Mouse (Mus musculus) liver, embryonic 14.5 days (tissue): ENCODE data around the gene Kdm5b. TPM values are rescaled to one million over a fixed set of nuclear protein-coding genes. Genes with fewer than 3 reads are reported as not detected.

Experiments
- ATAC-seq: fragments of 200-750 bp; cut with Nextera tagmentation; 2 replicates; pipeline ENCODE4 v1.8.0; 2017; ENCODE audit warnings: moderate number of reproducible peaks, mild to moderate bottlenecking, moderate library complexity; ENCODE audit not compliant: insufficient read depth
- DNase-seq, 3 experiments: peaks; one replicate each; pipeline ENCODE4 v3.0.0-alpha.2; 2012 to 2013; ENCODE audit warnings: low read depth in 3 of 3, low spot score in 3 of 3
- H3K27ac ChIP-seq: fragments of 300-500 bp; sonication (generic); 2 replicates; pipeline ENCODE4 v1.5.1; 2014; ENCODE audit warnings: moderate library complexity, mild to moderate bottlenecking, control low read depth, inconsistent platforms
- H3K27me3 ChIP-seq: fragments of 300-500 bp; sonication (generic); 2 replicates; pipeline ENCODE4 v1.6.1; 2014; ENCODE audit warnings: mild to moderate bottlenecking, low read length, moderate library complexity; ENCODE audit not compliant: control insufficient read depth, insufficient read depth
- H3K36me3 ChIP-seq: fragments of 300-500 bp; sonication (generic); replicated peaks from 2 replicates; pipeline ENCODE4 v1.6.1; 2014; ENCODE audit warnings: low read depth; ENCODE audit not compliant: control insufficient read depth, insufficient read depth
- H3K4me1 ChIP-seq, 2 experiments: fragments of 200-500 bp in 1 of 2; fragments of 300-500 bp in 1 of 2; sonication (generic) in 1 of 2; replicated peaks; 2 replicates each; pipeline ENCODE4 v1.6.1; 2012 to 2014; ENCODE audit warnings: antibody characterized with exemption in 1 of 2, inconsistent platforms in 1 of 2, low read length in 1 of 2; ENCODE audit not compliant: control insufficient read depth in 2 of 2, insufficient read depth in 2 of 2
- H3K4me2 ChIP-seq: fragments of 300-500 bp; sonication (generic); 2 replicates; pipeline ENCODE4 v1.6.1; 2014; ENCODE audit warnings: low read depth, mild to moderate bottlenecking, control low read depth, moderate library complexity
- H3K4me3 ChIP-seq, 2 experiments: fragments of 200-500 bp in 1 of 2; fragments of 300-500 bp in 1 of 2; sonication (generic) in 1 of 2; 2 replicates each; pipeline ENCODE4 v1.5.1; 2012 to 2014; ENCODE audit warnings: low read depth in 2 of 2, low read length in 2 of 2, mild to moderate bottlenecking in 2 of 2, control low read depth in 1 of 2, inconsistent platforms in 1 of 2, moderate library complexity in 1 of 2; ENCODE audit not compliant: insufficient read depth in 1 of 2
- H3K9ac ChIP-seq: fragments of 300-500 bp; sonication (generic); replicated peaks from 2 replicates; pipeline ENCODE4 v1.6.1; 2014; ENCODE audit warnings: mild to moderate bottlenecking, control low read depth, moderate library complexity
- H3K9me3 ChIP-seq: fragments of 300-500 bp; sonication (generic); 2 replicates; pipeline ENCODE4 v1.6.1; 2016; ENCODE audit warnings: low read length, mixed read lengths; ENCODE audit not compliant: control insufficient read depth
- CTCF ChIP-seq: IDR thresholded peaks from 2 replicates; pipeline ENCODE4 v1.5.1; 2016; ENCODE audit warnings: antibody characterized with exemption, low read depth, control low read depth
- EP300 ChIP-seq: IDR thresholded peaks from 2 replicates; pipeline ENCODE4 v1.6.1; 2016; ENCODE audit warnings: antibody characterized with exemption, low read depth
- WGBS: fragments of 180-500 bp; shearing (Covaris S2); extraction: QIAGEN DNeasy Blood & Tissue Kit; methylation state at CpG from one replicate; pipeline ENCODE4 v1.1.7; 2014; ENCODE audit not compliant: insufficient replicate concordance; 5-methylcytosine and 5-hydroxymethylcytosine counted together
- polyA plus RNA-seq, 2 experiments: library from polyadenylated mRNA; depleted of rRNA in 1 of 2; stranded (reverse) in 1 of 2; unstranded in 1 of 2; fragments of >200 nt; fragmentation: Nextera tagmentation in 1 of 2; extraction: Ambion mirVana in 1 of 2; gene quantifications; 2 replicates each; pipeline versions ENCODE4 v1.2.1 to v1.2.3; 2012 to 2014

The Kdm5b gene
- polyA plus RNA-seq, 2 experiments: 1.8 to 4.2 TPM

DNA sequence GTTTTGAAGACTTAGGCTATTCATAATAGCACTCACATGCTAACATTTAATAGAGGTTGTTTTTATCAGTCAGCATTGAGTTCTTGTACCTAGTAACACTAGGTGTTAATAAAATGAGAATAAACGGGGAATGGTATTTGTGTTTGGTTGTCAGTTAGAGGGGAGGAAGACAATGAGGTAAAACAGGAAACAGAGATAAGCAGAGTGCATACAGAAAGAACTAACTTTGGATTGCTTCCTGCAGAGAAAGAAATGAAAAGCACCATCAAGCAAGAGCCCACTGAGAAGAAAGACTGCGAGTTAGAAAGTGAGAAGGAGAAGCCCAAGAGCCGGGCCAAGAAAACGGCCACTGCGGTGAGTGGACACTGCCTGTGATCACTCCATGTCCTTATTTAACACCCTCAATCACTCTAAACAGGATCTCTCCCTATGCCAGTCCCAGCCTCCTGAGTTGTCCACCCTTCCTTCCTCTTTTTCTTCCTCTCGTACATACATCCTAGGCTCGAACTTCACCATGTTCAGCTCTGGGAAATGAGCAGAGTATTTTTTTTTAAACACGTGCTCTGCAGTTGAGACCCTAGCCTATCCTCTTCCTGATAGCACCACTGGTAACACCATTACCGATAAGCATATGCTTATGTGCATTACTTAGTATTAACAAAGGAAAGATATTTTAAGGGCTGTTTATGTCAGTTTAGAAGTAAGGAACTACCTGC is 37.5 kb downstream of the Kdm5b start:
- no peak for ATAC-seq
- whole genome bisulfite sequencing: 17% methylated on average over 9 of the region's 9 CpGs

DNA sequence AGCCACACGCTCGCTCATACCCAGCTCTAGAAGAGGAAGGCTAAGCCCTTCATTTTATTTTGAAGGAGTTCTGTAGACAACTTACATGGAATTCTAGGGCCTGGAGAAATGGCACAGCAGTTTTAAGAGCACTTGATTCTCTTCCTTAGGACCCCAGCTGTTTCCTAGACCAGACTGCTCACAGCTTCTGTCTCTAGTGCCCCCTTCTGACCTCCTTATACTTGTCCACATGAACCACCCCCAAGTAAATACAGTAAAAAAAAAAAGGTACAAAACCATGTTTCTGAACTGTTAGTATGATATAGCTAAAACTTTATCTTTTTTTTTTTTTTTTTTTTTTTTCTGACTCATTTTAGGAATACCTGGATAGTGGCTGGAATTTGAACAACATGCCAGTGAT is 44.1 kb downstream of the Kdm5b start:
- 93% methylated on average over 2 of the region's 2 CpGs for WGBS
- no peaks in the 10 kb centered on the region; the same call in 1 of the 2 replicates for H3K36me3 ChIP-seq

More for the DNA sequence above, 37.5 kb downstream of the Kdm5b start:
- no peaks in the 10 kb centered on the region for H3K9me3 ChIP-seq
- H3K36me3 ChIP-seq: no peaks in the 10 kb centered on the region
- H3K9ac ChIP-seq: no peak overlapping the region
- H3K4me3 ChIP-seq: no peak overlapping the region
- no peak for DNase-seq
- H3K27ac ChIP-seq: no peak overlapping the region
- H3K4me2 ChIP-seq: no peak overlapping the region
- H3K27me3 ChIP-seq: no peaks in the 10 kb centered on the region
- H3K4me1 ChIP-seq: peaks cover 0 to 2% of the 10 kb centered on the region in 2 experiments; a peak in 1 of 4 replicates
- TF ChIP-seq EP300 (no peak), CTCF (no peak)

DNA sequence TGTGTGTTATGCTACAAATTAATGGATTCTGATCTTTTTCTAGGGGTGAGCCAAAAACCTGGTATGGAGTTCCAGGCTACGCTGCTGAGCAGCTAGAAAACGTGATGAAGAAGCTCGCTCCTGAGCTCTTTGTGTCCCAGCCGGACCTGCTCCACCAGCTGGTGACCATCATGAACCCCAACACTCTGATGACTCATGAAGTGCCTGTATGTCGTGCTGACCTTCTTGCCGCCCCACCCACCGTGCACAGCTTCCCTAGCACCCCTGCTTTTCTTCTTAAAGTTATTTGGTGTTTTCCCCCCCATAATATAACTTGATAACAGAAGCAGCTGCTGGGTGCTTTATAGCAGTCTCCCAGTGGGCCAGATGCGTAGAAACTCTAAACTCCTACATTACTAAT is 45.7 kb downstream of the Kdm5b start:
- ATAC-seq (no peak), DNase-seq (no peak)
- no peak overlapping the region for H3K4me2 ChIP-seq
- H3K36me3 ChIP-seq: no peaks in the 10 kb centered on the region; the same call in 1 of the 2 replicates
- 60% methylated on average over 8 of the region's 8 CpGs for WGBS
- H3K27me3 ChIP-seq: no peaks in the 10 kb centered on the region
- H3K9ac ChIP-seq: no peak overlapping the region
- no peak overlapping the region for H3K4me3 ChIP-seq
- H3K4me1 ChIP-seq: no peaks in the 10 kb centered on the region
- H3K9me3 ChIP-seq: no peaks in the 10 kb centered on the region
- TF ChIP-seq EP300: no peak
- TF ChIP-seq CTCF: no peak
- H3K27ac ChIP-seq: no peak overlapping the region

More for the DNA sequence above, 44.1 kb downstream of the Kdm5b start:
- Histone ChIP-seq H3K27ac (no peak overlapping the region), H3K4me1 (no peaks in the 10 kb centered on the region), H3K9ac (no peak overlapping the region), H3K9me3 (no peaks in the 10 kb centered on the region), H3K27me3 (no peaks in the 10 kb centered on the region), H3K4me2 (no peak overlapping the region), H3K4me3 (no peak overlapping the region)
- TF ChIP-seq EP300 (no peak), CTCF (no peak)
- DNase-seq (no peak), ATAC-seq (no peak)

DNA sequence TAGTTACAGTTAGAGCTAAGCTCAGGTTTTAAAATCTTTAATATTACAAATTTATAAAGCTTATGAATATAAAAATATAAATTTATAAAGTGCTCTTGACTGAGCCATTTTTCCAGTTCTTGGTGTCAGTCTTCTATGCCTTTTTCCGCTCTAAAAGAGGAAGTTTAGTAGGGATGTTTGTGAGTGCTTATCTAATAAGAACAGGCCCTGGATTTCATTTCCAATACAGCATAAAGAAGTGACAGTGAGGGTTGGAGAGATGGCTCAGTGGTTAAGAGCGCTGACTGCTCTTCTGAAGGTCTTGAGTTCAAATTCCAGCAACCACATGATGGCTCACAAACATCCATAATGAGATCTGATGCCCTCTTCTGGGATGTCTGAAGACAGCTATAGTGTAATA is 46.4 kb downstream of the Kdm5b start:
- Histone ChIP-seq H3K4me2 (no peak overlapping the region), H3K9ac (no peak overlapping the region), H3K27ac (no peak overlapping the region), H3K4me1 (no peaks in the 10 kb centered on the region), H3K9me3 (no peaks in the 10 kb centered on the region), H3K36me3 (no peaks in the 10 kb centered on the region; the same call in 1 of the 2 replicates), H3K27me3 (no peaks in the 10 kb centered on the region), H3K4me3 (no peak overlapping the region)
- WGBS: 53% methylated on average over 2 of the region's 2 CpGs
- no peak for TF ChIP-seq CTCF
- DNase-seq: no peak
- ATAC-seq: no peak

DNA sequence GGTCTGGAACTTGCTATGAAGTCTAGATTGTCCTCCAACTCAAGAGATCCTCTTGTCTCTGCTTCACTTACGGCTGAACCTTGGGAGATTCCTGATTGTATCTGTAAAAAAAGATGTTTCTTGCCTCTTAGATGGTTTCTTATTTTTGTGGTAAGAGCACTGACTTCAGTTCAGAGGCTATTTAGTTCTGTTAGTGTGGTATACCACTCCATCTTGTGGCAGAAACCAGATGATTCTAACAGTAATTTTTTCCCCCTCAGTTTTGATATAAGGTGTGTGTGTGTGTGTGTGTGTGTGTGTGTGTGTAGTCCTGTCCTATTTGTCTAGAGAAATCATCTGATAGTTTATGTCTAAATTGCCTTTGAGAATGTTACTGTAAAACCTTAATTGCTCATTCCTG is 47.3 kb downstream of the Kdm5b start:
- Histone ChIP-seq H3K4me2 (no peak overlapping the region), H3K9me3 (no peaks in the 10 kb centered on the region), H3K27me3 (no peaks in the 10 kb centered on the region), H3K4me1 (no peaks in the 10 kb centered on the region), H3K4me3 (no peak overlapping the region), H3K27ac (no peak overlapping the region), H3K9ac (no peak overlapping the region), H3K36me3 (no peaks in the 10 kb centered on the region; the same call in 1 of the 2 replicates)
- TF ChIP-seq EP300: no peak
- no peak for TF ChIP-seq CTCF
- 56% methylated on average over 1 of the region's 1 CpGs for WGBS
- DNase-seq (no peak), ATAC-seq (no peak)
